Mouse (Mus musculus): ENCODE data around the gene Usp49.

DNA sequence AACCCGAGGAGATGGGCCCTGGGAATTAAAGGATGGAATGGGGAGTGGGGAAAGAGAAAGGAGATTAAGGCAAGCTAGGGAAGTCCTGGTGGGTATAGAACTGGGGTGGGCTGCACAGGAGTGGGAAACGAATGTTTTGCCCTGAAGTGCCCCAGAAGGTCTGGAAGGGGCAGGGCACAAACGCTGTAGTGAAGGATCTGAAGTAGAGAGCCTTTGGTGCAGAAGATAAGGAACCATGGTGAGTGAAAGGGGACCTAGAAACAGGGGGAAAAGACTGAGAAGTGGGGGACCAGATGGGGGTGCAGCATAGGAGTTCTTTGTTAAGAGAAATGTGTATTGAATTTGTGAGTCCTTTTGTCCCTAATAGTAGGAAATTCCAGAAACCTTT, at the start of gene Usp49:
- TF ChIP-seq POLR2A (IDR thresholded peaks at IDR 0.05; ENCODE audit: low read depth, low read length) (no peak), CTCF (IDR thresholded peaks at IDR 0.05; ENCODE audit: borderline replicate concordance, insufficient read depth, low read length) (no peak)

All from embryonic fibroblast, embryonic 13.5 days (primary cell).